Mouse (Mus musculus) lung, adult 2 months (tissue): Measurements from ENCODE around the gene Arid1b.

Source experiments
- CTCF ChIP-seq: fragments of 200-500 bp; IDR thresholded peaks from 2 replicates; pipeline ENCODE4 v1.5.1; 2011; ENCODE audit warnings: mild to moderate bottlenecking, low read length, control low read depth; ENCODE audit not compliant: insufficient read depth
- POLR2A ChIP-seq: fragments of 200-500 bp; IDR thresholded peaks from 2 replicates; pipeline ENCODE4 v1.6.1; 2011; ENCODE audit warnings: low read depth, mild to moderate bottlenecking, control low read depth, low read length, borderline replicate concordance; ENCODE audit errors: extremely low read depth

GRCm38 (mm10) chr17:5064777-5065176, 70.6 kb downstream of the Arid1b start:
- no peak for TF ChIP-seq POLR2A
- no peak for TF ChIP-seq CTCF
